Mouse (Mus musculus) layer of hippocampus, adult 18-20 months (tissue): ENCODE measurements around the gene Olfr521. TPM values are rescaled to one million over a fixed set of nuclear protein-coding genes. Genes with fewer than 3 reads are reported as not detected.
A peak's percentile ranks its signal among the peaks of the same experiment; 100 is the strongest.
"Not testable (repeated sequence)": the region's sequence is repeated elsewhere in the genome, so short reads cannot be mapped to it uniquely, and the experiment has no call there.

ENCODE experiments used
- DNase-seq, 2 experiments: peaks; one replicate each; pipeline ENCODE4 v3.0.0; 2022; ENCODE audit warnings: low spot score in 2 of 2
- long read RNA-seq: library from polyadenylated mRNA; stranded (forward); transcript quantifications from one replicate; pipeline ENCODE4 v2.0.0, GENCODE M21; 2021
- total RNA-seq, 2 experiments: library from RNA; stranded (reverse); gene quantifications; 2 replicates each; pipeline ENCODE4 v1.2.3; 2021

Olfr521 gene
- not detected for total RNA-seq
- long read RNA-seq = 0 reads

- no peak for DNase-seq
Observed at GRCm38 (mm10) chr7:99763207-99763606, at the start of gene Olfr521. Gene Olfr521 (plus strand): TSS chr7:99763507.

DNA sequence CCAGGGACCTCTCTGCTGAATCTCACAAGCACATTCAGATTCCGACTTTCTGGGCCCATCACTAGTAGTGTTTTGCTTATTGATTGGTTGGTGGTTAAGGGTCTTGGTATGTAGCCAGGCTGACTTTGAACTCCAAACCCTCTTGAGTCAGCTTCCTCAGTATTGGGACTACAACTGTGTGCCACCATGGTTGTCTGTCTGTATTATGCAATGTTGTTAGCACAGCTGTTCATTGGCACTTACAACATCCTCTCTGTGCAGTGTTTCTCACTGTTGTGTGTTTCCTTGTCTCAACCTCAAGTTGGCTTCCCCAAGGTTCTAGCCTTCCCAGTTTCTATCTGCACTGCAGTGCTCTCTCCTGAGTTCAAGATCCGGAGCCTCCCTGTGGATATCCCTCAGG is 46.8 kb upstream of the Olfr521 start:
- no peak for DNase-seq

- no peak for DNase-seq
Observed at GRCm38 (mm10) chr7:99729973-99730372, 33.3 kb upstream of the Olfr521 start, which contains the start of gene Olfr520. Gene Olfr520 (plus strand): TSS chr7:99730273.

DNA sequence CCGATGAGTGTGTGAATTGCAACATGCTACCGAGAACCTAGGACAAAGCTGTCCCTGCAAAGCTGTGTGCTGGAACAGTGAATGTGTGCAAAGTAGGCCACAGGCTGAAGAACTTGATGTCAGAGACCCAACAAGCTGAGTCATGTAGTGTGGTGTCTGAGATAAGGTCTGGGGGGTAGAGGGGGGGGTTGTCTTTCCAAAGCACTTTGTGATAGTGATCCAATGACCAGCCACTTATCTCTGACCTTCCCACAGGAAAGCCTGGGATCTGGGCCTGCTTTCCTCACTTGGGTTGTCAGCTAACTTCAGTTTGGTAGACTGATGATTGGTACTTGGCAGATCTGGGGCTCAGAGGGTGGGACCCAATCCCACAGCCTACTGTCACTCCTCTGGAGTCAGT is 28.7 kb upstream of the Olfr521 start:
- DNase-seq = peak in 1 of 2 experiments; percentile 15

DNA sequence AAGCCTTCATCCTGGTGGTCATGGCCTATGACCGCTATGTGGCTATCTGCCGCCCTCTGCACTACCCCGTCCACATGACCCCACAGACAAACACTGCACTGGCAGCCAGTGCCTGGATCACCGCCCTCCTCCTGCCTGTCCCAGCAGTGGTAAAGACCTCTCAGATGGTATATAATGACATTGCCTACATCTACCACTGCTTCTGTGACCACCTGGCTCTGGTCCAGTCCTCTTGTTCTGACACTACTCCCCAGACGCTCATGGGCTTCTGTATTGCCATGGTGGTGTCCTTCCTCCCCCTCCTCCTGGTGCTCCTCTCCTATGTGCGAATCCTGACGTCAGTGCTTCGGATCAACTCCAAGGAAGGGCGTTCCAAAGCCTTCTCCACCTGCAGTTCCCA is 27.8 kb upstream of the Olfr521 start:
- not testable (repeated sequence) for DNase-seq

GRCm38 (mm10) chr7:99739276-99739675 is 24.0 kb upstream of the Olfr521 start:
- DNase-seq = peak; percentile 11 to 75

DNA sequence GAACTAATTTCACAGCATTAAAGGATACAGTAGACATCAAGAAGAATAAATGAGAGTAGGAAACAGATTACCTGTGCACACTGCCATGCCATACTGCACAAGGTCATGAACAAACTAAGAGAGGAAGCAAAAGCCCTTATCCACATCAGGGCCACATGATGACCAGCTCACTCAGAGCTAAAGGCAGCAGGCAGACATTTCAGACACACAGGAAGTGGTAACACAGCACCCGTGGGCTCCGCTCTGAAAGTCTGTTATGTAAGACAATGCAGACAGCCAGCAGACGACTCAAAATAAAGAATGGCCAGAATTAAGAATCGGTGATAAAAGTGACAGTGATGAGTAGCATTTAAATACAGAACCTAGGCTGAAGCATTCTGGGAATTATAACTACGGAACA is 18.1 kb downstream of the Olfr521 start:
- no peak for DNase-seq

- DNase-seq = no peak
Observed at GRCm38 (mm10) chr7:99781916-99782315, 18.6 kb downstream of the Olfr521 start.

DNA sequence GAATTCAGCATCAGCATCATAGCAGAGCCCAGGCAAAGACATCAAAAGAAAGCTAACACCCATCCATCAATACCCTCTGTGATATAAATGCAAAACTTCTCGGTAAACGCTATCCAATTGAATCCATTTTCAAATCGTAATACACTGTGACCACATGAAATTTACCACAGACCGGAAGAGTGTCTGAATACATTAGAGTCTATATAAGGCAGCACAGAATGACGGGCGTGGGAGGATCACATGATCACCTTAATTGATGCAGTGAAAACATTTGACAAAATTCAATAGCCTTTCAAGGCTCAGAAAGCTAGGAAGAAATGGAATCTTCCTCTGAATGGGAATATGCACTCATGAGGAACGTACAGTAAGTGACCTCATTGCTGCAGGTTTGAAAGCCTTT is 20.1 kb downstream of the Olfr521 start:
- no peak for DNase-seq

GRCm38 (mm10) chr7:99785553-99785952 is 22.2 kb downstream of the Olfr521 start:
- DNase-seq = no peak

DNA sequence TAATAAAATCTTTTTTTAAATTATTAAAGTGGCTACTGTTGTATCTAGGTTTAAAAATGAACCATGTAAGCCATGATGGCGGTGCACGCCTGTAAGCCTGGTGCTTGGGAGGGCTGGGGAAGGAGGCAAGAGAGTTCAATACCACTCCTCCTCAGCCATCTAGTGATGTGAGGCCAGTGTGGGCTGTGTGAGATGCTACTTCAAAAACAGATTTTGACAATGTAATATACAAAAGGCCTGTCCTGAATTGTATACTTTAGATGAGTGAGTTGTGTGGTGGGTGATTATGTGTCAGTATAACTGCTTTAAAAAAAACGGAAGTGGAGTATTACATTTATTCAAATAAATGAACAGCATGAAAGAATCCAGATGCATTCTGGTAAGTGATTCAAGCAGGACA is 23.5 kb downstream of the Olfr521 start:
- no peak for DNase-seq

DNA sequence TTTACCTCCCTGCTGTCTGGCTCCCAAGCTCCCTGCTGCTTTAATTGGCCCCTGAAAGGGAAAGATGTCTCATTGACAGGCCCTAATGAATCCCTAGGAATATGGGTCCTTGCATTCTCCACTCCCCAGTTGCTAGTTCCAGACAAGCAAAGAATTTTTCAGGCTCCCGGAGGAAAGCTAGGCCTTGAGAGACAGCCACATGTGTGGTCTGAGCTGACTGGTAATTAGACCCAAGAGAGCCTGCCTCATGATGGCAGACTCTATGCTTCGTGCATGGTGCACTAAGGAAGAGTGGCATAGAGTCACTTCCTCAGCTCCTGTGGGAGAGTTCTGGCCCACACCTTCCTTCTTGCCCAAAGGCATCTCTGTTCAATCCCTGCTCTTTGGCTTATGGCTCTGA is 24.6 kb downstream of the Olfr521 start:
- no peak for DNase-seq

DNA sequence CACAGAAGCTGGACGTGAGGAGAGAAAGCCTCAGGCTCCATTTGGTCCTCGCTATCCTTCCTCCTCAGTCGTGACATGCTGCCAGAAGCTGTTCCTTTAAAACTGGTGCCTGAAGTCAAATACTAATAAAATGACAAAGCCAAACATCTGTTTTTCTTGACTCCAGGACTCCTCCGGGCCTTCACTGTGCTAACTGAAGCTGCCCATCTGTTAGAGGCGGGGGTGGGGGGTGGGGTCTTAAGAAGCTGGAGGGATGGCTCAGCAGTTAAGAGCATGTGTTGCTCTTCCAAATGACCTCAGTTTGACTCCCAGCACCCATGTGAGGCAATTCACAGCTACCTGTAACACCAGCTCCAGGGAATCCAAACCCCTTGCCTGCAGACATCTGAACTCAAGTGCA is 25.3 kb downstream of the Olfr521 start:
- DNase-seq = no peak

GRCm38 (mm10) chr7:99790816-99791215 is 27.5 kb downstream of the Olfr521 start:
- DNase-seq = no peak

GRCm38 (mm10) chr7:99794096-99794495 is 30.8 kb downstream of the Olfr521 start:
- no peak for DNase-seq

DNA sequence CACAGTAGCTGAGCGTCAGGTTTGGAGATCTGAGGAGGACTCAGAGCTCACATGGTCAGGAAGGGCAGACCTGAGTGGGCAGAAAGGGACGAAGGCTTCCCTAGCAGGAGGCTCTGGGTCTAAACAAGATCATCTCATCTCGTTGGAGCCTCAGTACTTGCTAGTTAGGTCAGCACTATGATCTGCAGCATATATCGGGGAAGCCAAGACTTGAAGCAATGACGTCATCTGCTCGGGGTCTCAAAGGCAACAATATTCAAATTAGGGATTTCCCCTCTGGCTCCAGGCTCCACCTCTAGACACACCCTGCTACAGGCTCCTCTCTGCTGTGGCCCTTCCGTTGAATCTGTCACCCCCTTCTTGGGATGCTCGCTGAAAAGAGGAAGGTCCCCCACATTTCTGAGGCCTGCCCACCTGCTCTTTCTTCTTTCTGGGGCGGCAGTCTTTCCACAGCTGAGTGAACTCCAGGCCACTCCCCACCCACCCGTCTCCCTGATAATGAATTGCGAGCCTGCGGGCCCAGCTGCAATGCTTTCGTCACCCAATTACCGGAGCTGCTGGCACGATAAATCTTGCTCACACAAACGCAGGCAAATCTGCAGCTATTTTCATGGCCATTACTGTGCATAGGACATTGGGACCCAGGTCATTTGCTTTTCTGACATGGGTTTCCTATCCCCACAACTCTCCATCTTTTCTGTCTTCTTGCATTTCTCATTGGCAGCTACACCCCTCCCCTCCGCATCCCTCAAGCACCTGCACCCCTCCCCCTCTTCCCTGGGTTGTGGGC is 32.1 kb downstream of the Olfr521 start:
- DNase-seq = no peak

GRCm38 (mm10) chr7:99796471-99796870 is 33.2 kb downstream of the Olfr521 start:
- DNase-seq = no peak

- no peak for DNase-seq
Observed at GRCm38 (mm10) chr7:99797261-99797660, 34.0 kb downstream of the Olfr521 start.

DNA sequence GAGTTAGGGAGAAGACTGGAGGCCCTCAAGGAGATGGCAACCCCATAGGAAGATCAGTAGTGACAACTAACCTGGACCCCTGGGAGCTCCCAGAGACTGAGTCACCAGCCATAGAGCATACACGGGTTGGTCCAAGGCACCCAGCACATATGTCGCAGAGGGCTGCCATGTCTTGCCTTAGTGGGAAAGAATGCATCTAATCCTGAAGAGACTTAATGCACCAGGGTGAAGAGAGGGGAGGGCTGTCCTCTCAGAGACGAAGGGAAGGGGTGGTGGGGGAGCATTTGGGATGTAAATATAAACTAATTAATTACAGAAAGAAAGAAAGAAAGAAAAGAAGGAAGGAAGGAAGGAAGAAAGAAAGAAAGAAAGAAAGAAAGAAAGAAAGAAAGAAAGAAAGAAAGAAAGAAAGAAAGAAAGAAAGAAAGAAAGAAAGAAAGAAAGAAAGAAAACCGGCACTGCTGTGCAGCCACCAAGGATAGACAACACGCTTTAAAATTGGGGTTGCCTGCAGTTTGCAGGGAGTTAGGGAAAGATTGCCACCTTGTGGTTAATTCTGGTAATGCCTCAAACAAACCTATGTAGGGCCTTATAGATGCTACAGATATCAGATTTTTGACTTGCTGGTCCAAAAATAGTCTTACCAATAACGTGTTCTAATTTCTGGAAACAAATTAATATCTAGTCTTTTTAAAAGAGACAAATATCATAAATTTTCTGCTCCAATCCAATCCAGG is 34.8 kb downstream of the Olfr521 start:
- DNase-seq = peak; percentile 54 to 90

- DNase-seq = no peak
Observed at GRCm38 (mm10) chr7:99799118-99799517, 35.8 kb downstream of the Olfr521 start.

GRCm38 (mm10) chr7:99803535-99803934 is 40.2 kb downstream of the Olfr521 start:
- DNase-seq = no peak

- not testable (repeated sequence) for DNase-seq
Observed at GRCm38 (mm10) chr7:99804033-99804432, 40.7 kb downstream of the Olfr521 start.
